ENCODE assay signal across 25 mouse cellular contexts in genomic region chr19:10050438-10050837, GRCm38 (mm10). TPM values are rescaled to one million over a fixed set of nuclear protein-coding genes. Genes with fewer than 3 reads are reported as not detected.
DNase-seq lines count a peak whose midpoint lies in the region; ATAC-seq and TF ChIP-seq lines count a peak whose summit lies in the region.
"Had no signal": no experiment of that assay in that cellular context is flagged by ENCODE, and none has a peak within 500 bp of the region (broad histone marks: within the 10 kb centered on the region; RNA-seq: fewer than 3 reads in every experiment).

No protein-coding gene starts in this region.

- H3K9me3 ChIP-seq in stomach, postnatal 0 days (ENCODE audit: control insufficient read depth, low read length), result no peaks in the 10 kb centered on the region
- H3K9me3 ChIP-seq in midbrain, embryonic 15.5 days, result no peaks in the 10 kb centered on the region
- H3K9me3 ChIP-seq: embryonic facial prominence, embryonic 12.5 days; embryonic facial prominence, embryonic 15.5 days; heart, embryonic 10.5 days; heart, embryonic 13.5 days had no signal

- TF ChIP-seq POLR2A in small intestine, adult 2 months (IDR thresholded peaks at IDR 0.05; ENCODE audit: low read depth, low read length), result no peak

- DNase-seq in gastrocnemius, adult 2 months, result no peak
- no peak for DNase-seq in gastrocnemius, adult 18-20 months (ENCODE audit: low spot score)
- no peak for DNase-seq in stomach, postnatal 0 days (ENCODE audit: low spot score)
- DNase-seq in retina, postnatal 1 day, result no peak
- DNase-seq: adrenal gland, postnatal 10 days; adrenal gland, postnatal 36 days; cerebellum, adult 18-20 months; cerebellum, adult 9-10 months; cerebellum, postnatal 14 days; forebrain, postnatal 0 days; gastrocnemius, postnatal 10 days; gastrocnemius, postnatal 36 days; heart, adult 2 months; heart, postnatal 14 days; heart, postnatal 4 days had no signal

- 10% methylated on average over 2 of the region's 2 CpGs for WGBS in small intestine, adult 2 months
- WGBS in stomach, postnatal 0 days, result 44% methylated on average over 2 of the region's 2 CpGs
- WGBS in midbrain, embryonic 15.5 days, result 95% methylated on average over 2 of the region's 2 CpGs

- H3K4me2 ChIP-seq in stomach, postnatal 0 days (replicated peaks; ENCODE audit: low read depth), result no peak overlapping the region
- H3K4me2 ChIP-seq in midbrain, embryonic 15.5 days, result no peak overlapping the region
- H3K4me2 ChIP-seq: embryonic facial prominence, embryonic 12.5 days; embryonic facial prominence, embryonic 15.5 days; heart, embryonic 13.5 days; hindbrain, embryonic 14.5 days had no signal

- TF ChIP-seq EP300 in stomach, postnatal 0 days (optimal IDR thresholded peaks at IDR 0.05), result no peak

- no peaks in the 10 kb centered on the region for H3K36me3 ChIP-seq in small intestine, adult 2 months (ENCODE audit: control insufficient read depth, insufficient read depth, low read length)
- H3K36me3 ChIP-seq in stomach, postnatal 0 days (ENCODE audit: control insufficient read depth, insufficient read depth, low read length), result peaks cover 11% of the 10 kb centered on the region
- H3K36me3 ChIP-seq in midbrain, embryonic 15.5 days (replicated peaks), result no peaks in the 10 kb centered on the region; the same call in 1 of the 2 replicates
- H3K36me3 ChIP-seq: embryonic facial prominence, embryonic 15.5 days had no signal

- no peaks in the 10 kb centered on the region for H3K27me3 ChIP-seq in small intestine, adult 2 months (ENCODE audit: control insufficient read depth, insufficient read depth, low read length)
- H3K27me3 ChIP-seq in stomach, postnatal 0 days (ENCODE audit: control insufficient read depth, insufficient read depth, low read length), result no peaks in the 10 kb centered on the region
- H3K27me3 ChIP-seq in midbrain, embryonic 15.5 days (replicated peaks), result no peaks in the 10 kb centered on the region
- H3K27me3 ChIP-seq: embryonic facial prominence, embryonic 12.5 days; embryonic facial prominence, embryonic 15.5 days; heart, embryonic 13.5 days had no signal

- H3K9ac ChIP-seq in stomach, postnatal 0 days (ENCODE audit: low read length), result no peak overlapping the region
- H3K9ac ChIP-seq in midbrain, embryonic 15.5 days, result no peak overlapping the region
- H3K9ac ChIP-seq: embryonic facial prominence, embryonic 12.5 days; embryonic facial prominence, embryonic 15.5 days; forebrain, postnatal 0 days; hindbrain, embryonic 14.5 days had no signal

- peak overlapping the region; percentile 53 for H3K27ac ChIP-seq in gastrocnemius, adult 2 months
- peak overlapping the region; percentile 40 for H3K27ac ChIP-seq in small intestine, adult 2 months (ENCODE audit: insufficient read depth, low read depth, low read length)
- H3K27ac ChIP-seq in stomach, postnatal 0 days (replicated peaks), result no peak overlapping the region; the same call in 1 of the 2 replicates
- no peak overlapping the region for H3K27ac ChIP-seq in midbrain, embryonic 15.5 days
- H3K27ac ChIP-seq: embryonic facial prominence, embryonic 12.5 days; embryonic facial prominence, embryonic 15.5 days; heart, adult 2 months; heart, embryonic 13.5 days; hindbrain, embryonic 14.5 days; hindbrain, postnatal 0 days had no signal

- TF ChIP-seq CTCF in gastrocnemius, adult 2 months (IDR thresholded peaks at IDR 0.05), result no peak
- TF ChIP-seq CTCF in small intestine, adult 2 months (IDR thresholded peaks at IDR 0.05; ENCODE audit: extremely low read depth, insufficient read length, insufficient replicate concordance, low read depth, low read length), result no peak
- TF ChIP-seq CTCF in stomach, postnatal 0 days (IDR thresholded peaks at IDR 0.05; ENCODE audit: low read depth), result no peak

- intact Hi-C loops in gastrocnemius, adult 2 months (cut with DNase I), result no loop called here

- H3K4me1 ChIP-seq in small intestine, adult 2 months (ENCODE audit: control insufficient read depth, insufficient read depth, insufficient read length, low read length), result peaks cover 34% of the 10 kb centered on the region; the same call in 1 of the 2 replicates
- H3K4me1 ChIP-seq in stomach, postnatal 0 days (replicated peaks; ENCODE audit: control insufficient read depth, insufficient read depth), result no peaks in the 10 kb centered on the region; the same call in 1 of the 2 replicates
- no peaks in the 10 kb centered on the region for H3K4me1 ChIP-seq in midbrain, embryonic 15.5 days
- H3K4me1 ChIP-seq: embryonic facial prominence, embryonic 12.5 days had no signal

- no peak overlapping the region for H3K4me3 ChIP-seq in gastrocnemius, adult 2 months
- no peak overlapping the region for H3K4me3 ChIP-seq in small intestine, adult 2 months (ENCODE audit: low read depth, low read length)
- no peak overlapping the region for H3K4me3 ChIP-seq in stomach, postnatal 0 days (ENCODE audit: low read depth, low read length)
- no peak overlapping the region for H3K4me3 ChIP-seq in midbrain, embryonic 15.5 days
- H3K4me3 ChIP-seq: embryonic facial prominence, embryonic 12.5 days; embryonic facial prominence, embryonic 15.5 days; heart, adult 2 months; heart, embryonic 10.5 days; heart, embryonic 13.5 days had no signal

- peak; percentile 72 for ATAC-seq in stomach, postnatal 0 days (ENCODE audit: low FRiP score, low TSS enrichment)
- ATAC-seq in midbrain, embryonic 15.5 days (replicated peaks), result no peak
- ATAC-seq: forebrain, embryonic 14.5 days; forebrain, postnatal 0 days; hindbrain, postnatal 0 days had no signal

RNA-seq across cellular contexts. Expression of gene Fads3, which starts 9.1 kb away (rescaled TPM):
- total RNA-seq in gastrocnemius, adult 2 months (2021), result 1 to 10 TPM; 2.2 to 2.3 TPM
- total RNA-seq in gastrocnemius, adult 18-20 months (2021), result 1 to 10 TPM; 2.2 to 5.7 TPM
- 7.6 and 18.9 TPM in 2 replicates for polyA plus RNA-seq in small intestine, adult 2 months (2012; rRNA removed)
- polyA plus RNA-seq in stomach, postnatal 0 days (2015; fragmentation: Nextera tagmentation; extraction: Ambion mirVana), result 27.5 and 31.2 TPM in 2 replicates
- polyA plus RNA-seq in midbrain, embryonic 15.5 days (2015; fragmentation: Nextera tagmentation; extraction: Ambion mirVana), result 25.8 and 27.1 TPM in 2 replicates

RNA-seq across cellular contexts. Expression of gene Rab3il1, which starts 49.0 kb away (rescaled TPM):
- 1 to 10 TPM; 4.0 to 4.7 TPM for total RNA-seq in gastrocnemius, adult 2 months (2021)
- total RNA-seq in gastrocnemius, adult 18-20 months (2021), result 1 to 10 TPM; 3.0 to 4.5 TPM
- 4.1 and 4.3 TPM in 2 replicates for polyA plus RNA-seq in small intestine, adult 2 months (2012; rRNA removed)
- 14.7 and 14.8 TPM in 2 replicates for polyA plus RNA-seq in stomach, postnatal 0 days (2015; fragmentation: Nextera tagmentation; extraction: Ambion mirVana)
- 24.5 and 29.2 TPM in 2 replicates for polyA plus RNA-seq in midbrain, embryonic 15.5 days (2015; fragmentation: Nextera tagmentation; extraction: Ambion mirVana)

RNA-seq across cellular contexts. Expression of gene Best1, which starts 49.0 kb away (rescaled TPM):
- total RNA-seq in gastrocnemius, adult 2 months (2021), result under 1 TPM; 0.28 to 0.46 TPM
- total RNA-seq in gastrocnemius, adult 18-20 months (2021), result under 1 TPM; 0.11 to 0.24 TPM
- polyA plus RNA-seq in small intestine, adult 2 months (2012; rRNA removed), result 0.09 and 0.18 TPM in 2 replicates
- 0.36 and 0.58 TPM in 2 replicates for polyA plus RNA-seq in stomach, postnatal 0 days (2015; fragmentation: Nextera tagmentation; extraction: Ambion mirVana)
- polyA plus RNA-seq in midbrain, embryonic 15.5 days (2015; fragmentation: Nextera tagmentation; extraction: Ambion mirVana), result 1.7 and 3.2 TPM in 2 replicates
- total RNA-seq: granulocyte monocyte progenitor cell, adult 5-6 weeks; heart, postnatal 4 days had no signal

RNA-seq across cellular contexts. Expression of gene Fads2, which starts 51.1 kb away (rescaled TPM):
- total RNA-seq in gastrocnemius, adult 2 months (2021), result 1 to 10 TPM; 1.7 to 4.1 TPM
- 1 to 10 TPM; 1.8 to 2.4 TPM for total RNA-seq in gastrocnemius, adult 18-20 months (2021)
- 29.6 and 44.9 TPM in 2 replicates for polyA plus RNA-seq in small intestine, adult 2 months (2012; rRNA removed)
- 34.6 and 35.3 TPM in 2 replicates for polyA plus RNA-seq in stomach, postnatal 0 days (2015; fragmentation: Nextera tagmentation; extraction: Ambion mirVana)
- polyA plus RNA-seq in midbrain, embryonic 15.5 days (2015; fragmentation: Nextera tagmentation; extraction: Ambion mirVana), result 215 and 222 TPM in 2 replicates

Comparison
In these comparisons a context has a peak if more than half of its experiments do, and no peak if none do; other contexts are left out.
1. H3K27ac ChIP-seq: peak in gastrocnemius, adult 2 months (single experiment) and small intestine, adult 2 months (single experiment); none in stomach, postnatal 0 days (single experiment) and midbrain, embryonic 15.5 days (single experiment).